Mouse (Mus musculus): ENCODE results near the gene Shh. TPM values are rescaled to one million over a fixed set of nuclear protein-coding genes. Genes with fewer than 3 reads are reported as not detected.

The Shh gene
- polyA plus RNA-seq, 1 experiment from 2014 or later = 0.68 TPM

Other genes with a start within 250 kb of the Shh start
- gene Cnpy1, start 221.4 kb downstream of the Shh start, polyA plus RNA-seq (2016; fragmentation: Nextera tagmentation; extraction: Ambion mirVana) = 0.44 TPM in 1 of 2 replicates, not detected in the other
- gene Rbm33, start 150.1 kb downstream of the Shh start, polyA plus RNA-seq (2016; fragmentation: Nextera tagmentation; extraction: Ambion mirVana) = 9.6 and 9.9 TPM in 2 replicates